14 mouse cellular contexts compared by ENCODE assay signal in genomic region chr9:15487682-15488424, GRCm38 (mm10).
"Had no signal": no experiment of that assay in that cellular context is flagged by ENCODE, and none has a peak within 500 bp of the region (broad histone marks: within the 10 kb centered on the region; RNA-seq: fewer than 3 reads in every experiment).

No protein-coding gene starts in this region.

- H3K4me2 ChIP-seq: limb, embryonic 13.5 days; midbrain, embryonic 12.5 days; stomach, embryonic 15.5 days had no signal

- H3K9me3 ChIP-seq: limb, embryonic 13.5 days; megakaryocyte, embryonic 14.5 days; midbrain, embryonic 12.5 days; stomach, embryonic 15.5 days had no signal

- H3K27ac ChIP-seq: limb, embryonic 13.5 days; liver, embryonic 14.5 days; midbrain, embryonic 12.5 days; stomach, embryonic 15.5 days had no signal

- ATAC-seq: intestine, postnatal 0 days had no signal

- H3K36me3 ChIP-seq: limb, embryonic 13.5 days; midbrain, embryonic 12.5 days; stomach, embryonic 15.5 days had no signal

- H3K27me3 ChIP-seq: stomach, embryonic 15.5 days had no signal

- H3K9ac ChIP-seq: limb, embryonic 13.5 days; liver, embryonic 14.5 days; midbrain, embryonic 12.5 days; stomach, embryonic 15.5 days had no signal

- H3K4me3 ChIP-seq: limb, embryonic 13.5 days; megakaryocyte, embryonic 14.5 days; midbrain, embryonic 12.5 days; stomach, embryonic 15.5 days had no signal

- DNase-seq: kidney, adult 9 months; kidney, postnatal 36 days; left cerebral cortex, postnatal 4 days; lung, adult 18-20 months; lung, postnatal 4 days; right cerebral cortex, postnatal 14 days; thymus, adult 2 months; thymus, postnatal 25 days had no signal
